Mouse (Mus musculus) cerebellum, postnatal 10 days (tissue): ENCODE measurements around the gene Scube1.

Experiments used
- DNase-seq, 2 experiments: peaks; one replicate each; pipeline ENCODE4 v3.0.0; 2021; ENCODE audit warnings: mixed read lengths in 2 of 2

The Scube1 gene

GRCm38 (mm10) chr15:83724886-83725269 lies at the start of gene Scube1:
Gene Scube1 (minus strand): TSS chr15:83725021.
- DNase-seq = peak; percentile 89 to 95

GRCm38 (mm10) chr15:83772953-83773352 lies 48.1 kb upstream of the Scube1 start:
- DNase-seq = peak; percentile 63 to 67

GRCm38 (mm10) chr15:83772460-83772859 lies 47.6 kb upstream of the Scube1 start:
- peak; percentile 72 to 81 for DNase-seq

GRCm38 (mm10) chr15:83771346-83772053 lies 46.7 kb upstream of the Scube1 start:
- DNase-seq = peak; percentile 95 to 97

- DNase-seq = no peak
Observed at GRCm38 (mm10) chr15:83765388-83766029, 40.7 kb upstream of the Scube1 start.

- DNase-seq = peak in 1 of 2 experiments; percentile 52
Observed at GRCm38 (mm10) chr15:83761512-83761911, 36.7 kb upstream of the Scube1 start.

- DNase-seq = peak; percentile 87 to 89
Observed at GRCm38 (mm10) chr15:83760683-83761082, 35.9 kb upstream of the Scube1 start.

- no peak for DNase-seq
Observed at GRCm38 (mm10) chr15:83758958-83759357, 34.1 kb upstream of the Scube1 start.

- DNase-seq = peak; percentile 67 to 76
Observed at GRCm38 (mm10) chr15:83756742-83757141, 31.9 kb upstream of the Scube1 start.

GRCm38 (mm10) chr15:83749436-83749835 lies 24.6 kb upstream of the Scube1 start:
- DNase-seq = no peak

- DNase-seq = no peak
Observed at GRCm38 (mm10) chr15:83748986-83749385, 24.2 kb upstream of the Scube1 start.

- DNase-seq = peak in 1 of 2 experiments; percentile 34
Observed at GRCm38 (mm10) chr15:83746311-83746710, 21.5 kb upstream of the Scube1 start.

- DNase-seq = no peak
Observed at GRCm38 (mm10) chr15:83742018-83742417, 17.2 kb upstream of the Scube1 start.

- DNase-seq = no peak
Observed at GRCm38 (mm10) chr15:83740676-83741422, 16.0 kb upstream of the Scube1 start.

GRCm38 (mm10) chr15:83727626-83728025 lies 2.8 kb upstream of the Scube1 start:
- DNase-seq = peak; percentile 85 to 90

- DNase-seq = no peak
Observed at GRCm38 (mm10) chr15:83726741-83727140, 1.9 kb upstream of the Scube1 start.

- no peak for DNase-seq
Observed at GRCm38 (mm10) chr15:83725556-83726200, 857 bp upstream of the Scube1 start.

- peak; percentile 40 to 46 for DNase-seq
Observed at GRCm38 (mm10) chr15:83724160-83724885, 498 bp downstream of the Scube1 start.

- no peak for DNase-seq
Observed at GRCm38 (mm10) chr15:83715582-83716228, 9.1 kb downstream of the Scube1 start.

GRCm38 (mm10) chr15:83712798-83713197 lies 12.0 kb downstream of the Scube1 start:
- no peak for DNase-seq

- peak; percentile 63 to 64 for DNase-seq
Observed at GRCm38 (mm10) chr15:83712361-83712760, 12.5 kb downstream of the Scube1 start.
